Mouse (Mus musculus) hindbrain, embryonic 14.5 days (tissue): ENCODE results near the gene Pdss2. TPM values are rescaled to one million over a fixed set of nuclear protein-coding genes. Genes with fewer than 3 reads are reported as not detected.

Source experiments
- ATAC-seq: fragments of 200-750 bp; cut with Nextera tagmentation; 2 replicates; pipeline ENCODE4 v1.8.0; 2017; ENCODE audit warnings: moderate number of reproducible peaks, mild to moderate bottlenecking, moderate TSS enrichment, moderate library complexity; ENCODE audit not compliant: low FRiP score
- DNase-seq: peaks from one replicate; pipeline ENCODE4 v3.0.0-alpha.2; 2015; ENCODE audit warnings: low spot score
- H3K27ac ChIP-seq: fragments of 300-500 bp; sonication (generic); 2 replicates; pipeline ENCODE4 v1.5.1; 2014; ENCODE audit warnings: mild to moderate bottlenecking, moderate library complexity
- H3K27me3 ChIP-seq: fragments of 300-500 bp; sonication (generic); 2 replicates; pipeline ENCODE4 v1.6.1; 2014; ENCODE audit warnings: mild to moderate bottlenecking, low read length, mixed read lengths; ENCODE audit not compliant: control insufficient read depth, insufficient read depth
- H3K36me3 ChIP-seq: fragments of 300-500 bp; sonication (generic); replicated peaks from 2 replicates; pipeline ENCODE4 v1.6.1; 2014; ENCODE audit not compliant: control insufficient read depth, insufficient read depth
- H3K4me1 ChIP-seq: fragments of 300-500 bp; sonication (generic); replicated peaks from 2 replicates; pipeline ENCODE4 v1.6.1; 2014; ENCODE audit warnings: antibody characterized with exemption, low read length, mixed read lengths; ENCODE audit not compliant: control insufficient read depth, insufficient read depth
- H3K4me2 ChIP-seq: fragments of 300-500 bp; sonication (generic); replicated peaks from 2 replicates; pipeline ENCODE4 v1.6.1; 2014; ENCODE audit warnings: mild to moderate bottlenecking, moderate library complexity
- H3K4me3 ChIP-seq: fragments of 300-500 bp; sonication (generic); replicated peaks from 2 replicates; pipeline ENCODE4 v1.5.1; 2014; ENCODE audit warnings: mild to moderate bottlenecking, low read length
- H3K9ac ChIP-seq: fragments of 300-500 bp; sonication (generic); 2 replicates; pipeline ENCODE4 v1.6.1; 2014
- H3K9me3 ChIP-seq: fragments of 300-500 bp; sonication (generic); 2 replicates; pipeline ENCODE4 v1.6.1; 2016; ENCODE audit warnings: low read length; ENCODE audit not compliant: control insufficient read depth
- WGBS: fragments of 180-500 bp; shearing (Covaris S2); extraction: QIAGEN DNeasy Blood & Tissue Kit; methylation state at CpG from one replicate; pipeline ENCODE4 v1.1.7; 2014; 5-methylcytosine and 5-hydroxymethylcytosine counted together
- polyA plus RNA-seq: library from polyadenylated mRNA; unstranded; fragments of >200 nt; fragmentation: Nextera tagmentation; extraction: Ambion mirVana; gene quantifications from 2 replicates; pipeline ENCODE4 v1.2.1, GENCODE M21; 2014

Pdss2 gene
- polyA plus RNA-seq, 1 experiment from 2014 or later = 15.0 TPM

GRCm38 (mm10) chr10:43434326-43434725 lies 213.0 kb downstream of the Pdss2 start:
- Histone ChIP-seq H3K9me3 (no peaks in the 10 kb centered on the region), H3K27ac (no peak overlapping the region), H3K27me3 (no peaks in the 10 kb centered on the region), H3K9ac (no peak overlapping the region), H3K4me2 (no peak overlapping the region), H3K4me1 (peaks cover 2% of the 10 kb centered on the region), H3K4me3 (no peak overlapping the region), H3K36me3 (no peaks in the 10 kb centered on the region)
- no peak for DNase-seq
- WGBS = 95% methylated on average over 4 of the region's 4 CpGs
- no peak for ATAC-seq

GRCm38 (mm10) chr10:43435757-43436156 lies 214.5 kb downstream of the Pdss2 start:
- H3K9ac ChIP-seq = no peak overlapping the region
- H3K27me3 ChIP-seq = no peaks in the 10 kb centered on the region
- H3K9me3 ChIP-seq = no peaks in the 10 kb centered on the region
- no peaks in the 10 kb centered on the region for H3K36me3 ChIP-seq
- ATAC-seq = no peak
- H3K4me2 ChIP-seq = no peak overlapping the region
- H3K4me3 ChIP-seq = no peak overlapping the region
- WGBS = 96% methylated on average over 3 of the region's 3 CpGs
- no peak for DNase-seq
- H3K27ac ChIP-seq = no peak overlapping the region
- H3K4me1 ChIP-seq = peaks cover 12% of the 10 kb centered on the region

- ATAC-seq (peak; percentile 68; the same call in 1 of the 2 replicates), DNase-seq (peak; percentile 61)
- no peaks in the 10 kb centered on the region for H3K9me3 ChIP-seq
- 4% methylated on average over 7 of the region's 7 CpGs for WGBS
- H3K4me1 ChIP-seq = peaks cover 12% of the 10 kb centered on the region
- no peaks in the 10 kb centered on the region for H3K36me3 ChIP-seq
- H3K4me2 ChIP-seq = peak overlapping the region; percentile 22
- H3K27ac ChIP-seq = peak overlapping the region; percentile 89
- H3K27me3 ChIP-seq = no peaks in the 10 kb centered on the region
- H3K4me3 ChIP-seq = no peak overlapping the region
- H3K9ac ChIP-seq = 0 out of 2 replicates have a peak overlapping the region, but pooled peaks have one; percentile 21
Observed at GRCm38 (mm10) chr10:43439492-43439941, 218.2 kb downstream of the Pdss2 start.

GRCm38 (mm10) chr10:43440050-43440449 lies 218.8 kb downstream of the Pdss2 start:
- H3K36me3 ChIP-seq = no peaks in the 10 kb centered on the region
- H3K4me2 ChIP-seq = peak overlapping the region; percentile 22
- H3K4me1 ChIP-seq = peaks cover 12% of the 10 kb centered on the region
- H3K9me3 ChIP-seq = no peaks in the 10 kb centered on the region
- H3K27ac ChIP-seq = peak overlapping the region; percentile 89
- no peak overlapping the region for H3K9ac ChIP-seq
- ATAC-seq (0 out of 2 replicates have a peak, but pooled peaks have one; percentile 28), DNase-seq (peak; percentile 53)
- no peaks in the 10 kb centered on the region for H3K27me3 ChIP-seq
- H3K4me3 ChIP-seq = no peak overlapping the region
- WGBS = 15% methylated on average over 13 of the region's 13 CpGs

- no peak overlapping the region for H3K9ac ChIP-seq
- DNase-seq (no peak), ATAC-seq (no peak)
- no peaks in the 10 kb centered on the region for H3K36me3 ChIP-seq
- H3K4me2 ChIP-seq = no peak overlapping the region
- no peaks in the 10 kb centered on the region for H3K27me3 ChIP-seq
- H3K4me3 ChIP-seq = no peak overlapping the region
- H3K4me1 ChIP-seq = peaks cover 12% of the 10 kb centered on the region
- H3K27ac ChIP-seq = 0 out of 2 replicates have a peak overlapping the region, but pooled peaks have one; percentile 89
- WGBS = 50% methylated on average over 15 of the region's 15 CpGs
- H3K9me3 ChIP-seq = no peaks in the 10 kb centered on the region
Observed at GRCm38 (mm10) chr10:43440981-43441740, 219.9 kb downstream of the Pdss2 start.

- ATAC-seq (no peak), DNase-seq (no peak)
- Histone ChIP-seq H3K36me3 (no peaks in the 10 kb centered on the region), H3K27ac (no peak overlapping the region), H3K4me2 (no peak overlapping the region), H3K27me3 (no peaks in the 10 kb centered on the region), H3K4me1 (no peaks in the 10 kb centered on the region; the same call in 1 of the 2 replicates), H3K9ac (no peak overlapping the region), H3K9me3 (no peaks in the 10 kb centered on the region), H3K4me3 (no peak overlapping the region)
- WGBS = 92% methylated on average over 3 of the region's 3 CpGs
Observed at GRCm38 (mm10) chr10:43448656-43449055, 227.4 kb downstream of the Pdss2 start.

GRCm38 (mm10) chr10:43451848-43452662 lies 230.8 kb downstream of the Pdss2 start:
- WGBS = 24% methylated on average over 16 of the region's 16 CpGs
- peak overlapping the region; percentile 41; the same call in 1 of the 2 replicates for H3K9ac ChIP-seq

GRCm38 (mm10) chr10:43452663-43452996 lies 231.3 kb downstream of the Pdss2 start:
- Histone ChIP-seq H3K4me2 (peak overlapping the region; percentile 39), H3K36me3 (no peaks in the 10 kb centered on the region), H3K4me3 (peak overlapping the region; percentile 7; the same call in 1 of the 2 replicates), H3K4me1 (no peaks in the 10 kb centered on the region; the same call in 1 of the 2 replicates), H3K27ac (no peak overlapping the region), H3K9ac (peak overlapping the region; percentile 41; the same call in 1 of the 2 replicates), H3K27me3 (no peaks in the 10 kb centered on the region), H3K9me3 (no peaks in the 10 kb centered on the region)
- DNase-seq (no peak), ATAC-seq (no peak)
- WGBS = 18% methylated on average over 5 of the region's 5 CpGs

More at GRCm38 (mm10) chr10:43451848-43452662, 230.8 kb downstream of the Pdss2 start:
- H3K4me2 ChIP-seq = peak overlapping the region; percentile 39
- no peaks in the 10 kb centered on the region for H3K9me3 ChIP-seq
- no peak overlapping the region for H3K27ac ChIP-seq
- peak; percentile 92 for ATAC-seq
- H3K4me1 ChIP-seq = no peaks in the 10 kb centered on the region; the same call in 1 of the 2 replicates
- H3K4me3 ChIP-seq = peak overlapping the region; percentile 7; the same call in 1 of the 2 replicates
- H3K27me3 ChIP-seq = no peaks in the 10 kb centered on the region
- no peaks in the 10 kb centered on the region for H3K36me3 ChIP-seq
- DNase-seq = peak; percentile 87

- DNase-seq (no peak), ATAC-seq (no peak)
- no peak overlapping the region for H3K9ac ChIP-seq
- H3K9me3 ChIP-seq = no peaks in the 10 kb centered on the region
- 73% methylated on average over 1 of the region's 1 CpGs for WGBS
- H3K27me3 ChIP-seq = no peaks in the 10 kb centered on the region
- H3K4me2 ChIP-seq = no peak overlapping the region
- no peak overlapping the region for H3K4me3 ChIP-seq
- no peaks in the 10 kb centered on the region; the same call in 1 of the 2 replicates for H3K4me1 ChIP-seq
- H3K27ac ChIP-seq = no peak overlapping the region
- H3K36me3 ChIP-seq = no peaks in the 10 kb centered on the region
Observed at GRCm38 (mm10) chr10:43454219-43454618, 232.9 kb downstream of the Pdss2 start.
